Mouse (Mus musculus) urinary bladder, postnatal 10 days (tissue): ENCODE measurements at regions not wholly inside any gene's neighbourhood (a gene's known extent, or its start where the extent isn't known, plus 50 kb on each side); places are given as distances from the start of the nearest gene placed in this dataset.

Experiments
- DNase-seq: peaks from one replicate; pipeline ENCODE4 v3.0.0; 2022; ENCODE audit warnings: low spot score

DNA sequence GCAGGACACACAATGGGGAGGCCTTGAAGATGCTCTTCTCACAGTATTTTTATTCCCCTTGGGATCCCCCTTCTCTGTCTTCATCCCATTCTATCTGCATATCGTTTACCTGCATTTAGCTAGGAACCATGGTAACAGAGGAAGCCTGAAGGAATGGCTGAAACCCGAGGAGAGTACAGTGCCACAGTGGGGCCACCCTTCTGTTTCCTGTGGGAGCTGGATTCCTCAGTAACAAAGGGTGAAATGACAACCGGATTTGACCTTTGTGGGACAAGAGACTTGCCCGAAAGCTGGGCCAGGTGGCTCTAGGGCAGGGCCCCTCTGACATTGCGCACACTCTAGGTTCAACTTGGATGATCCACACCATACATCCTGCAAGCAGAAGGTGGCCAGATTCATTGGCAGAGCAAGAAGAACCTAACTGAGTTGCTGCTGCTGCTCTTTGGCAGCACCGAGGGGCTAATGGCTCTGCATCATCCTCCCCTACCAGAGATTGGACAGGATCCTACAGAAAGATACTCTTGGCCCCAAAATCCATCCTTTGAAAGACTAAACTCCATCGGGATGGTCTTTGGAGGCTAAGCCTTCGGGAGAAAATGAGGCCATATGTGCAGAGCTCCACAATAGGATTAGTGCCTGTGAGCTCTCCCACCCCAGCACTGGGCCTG is 310.0 kb downstream of the Sox9 start:
- no peak for DNase-seq

DNA sequence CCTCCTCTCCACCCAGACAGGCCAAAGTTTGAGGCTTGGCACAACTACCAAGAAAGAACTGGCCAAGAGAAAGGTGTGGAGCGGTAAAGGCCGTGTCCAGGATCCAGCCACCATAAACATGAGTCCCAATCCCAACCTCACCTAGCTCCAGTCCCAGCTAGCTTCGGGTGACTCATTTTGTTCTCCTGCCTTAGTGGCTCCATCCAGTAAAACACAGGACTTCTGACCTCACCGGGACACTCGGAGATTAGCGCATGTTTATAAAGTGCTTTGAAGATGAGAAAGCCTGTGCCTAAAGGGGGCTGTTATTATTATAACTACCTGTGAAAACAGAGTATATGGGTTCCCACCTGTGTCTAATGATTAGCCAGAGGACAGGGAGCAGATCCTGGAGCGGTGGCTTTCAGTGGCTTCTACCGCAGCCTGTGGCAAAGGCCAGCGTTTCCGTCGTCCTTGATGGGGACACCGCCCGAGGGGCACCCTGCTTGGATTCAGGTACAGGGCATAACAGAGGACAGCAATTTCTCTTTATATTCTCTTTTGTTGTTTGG is 311.9 kb downstream of the Sox9 start:
- DNase-seq: no peak

DNA sequence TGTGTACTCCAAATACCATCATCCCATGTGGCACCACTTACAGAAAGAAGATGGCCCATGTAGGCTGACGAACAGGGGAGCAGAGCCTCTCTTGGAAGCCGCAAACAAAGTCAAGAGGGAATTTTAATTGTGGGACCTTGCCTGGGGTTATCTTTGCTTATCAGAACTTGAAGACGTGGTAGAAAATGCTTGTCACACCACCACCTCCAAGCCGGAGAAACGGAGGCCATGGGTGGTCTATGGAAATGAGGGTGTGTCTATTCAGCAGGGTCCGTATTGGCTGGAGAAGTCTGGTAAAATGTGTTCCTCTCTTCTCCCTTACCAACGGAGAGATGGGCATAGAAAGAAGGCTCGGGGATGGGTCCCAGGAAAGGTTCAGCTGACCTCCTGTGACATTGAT is 313.6 kb downstream of the Sox9 start:
- DNase-seq: no peak

DNA sequence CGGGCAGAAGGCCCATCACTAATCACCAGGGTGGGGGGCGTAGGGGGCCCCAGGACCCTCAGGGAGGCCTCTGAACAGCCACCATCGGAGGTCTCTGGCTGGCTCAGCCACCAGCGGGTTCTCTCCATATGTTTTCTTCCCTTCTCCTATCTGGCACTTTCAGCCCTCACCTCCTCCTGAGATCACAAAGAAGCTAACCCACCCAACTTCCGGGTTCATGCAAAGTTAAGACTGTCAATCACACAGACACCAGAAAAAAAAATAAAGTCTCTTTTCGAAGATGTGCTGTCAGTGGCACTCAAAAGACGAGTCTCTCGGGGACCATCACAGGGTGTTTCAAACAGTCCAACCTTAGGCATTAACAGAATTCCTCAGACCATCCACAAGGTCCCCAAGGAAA is 314.2 kb downstream of the Sox9 start:
- no peak for DNase-seq

DNA sequence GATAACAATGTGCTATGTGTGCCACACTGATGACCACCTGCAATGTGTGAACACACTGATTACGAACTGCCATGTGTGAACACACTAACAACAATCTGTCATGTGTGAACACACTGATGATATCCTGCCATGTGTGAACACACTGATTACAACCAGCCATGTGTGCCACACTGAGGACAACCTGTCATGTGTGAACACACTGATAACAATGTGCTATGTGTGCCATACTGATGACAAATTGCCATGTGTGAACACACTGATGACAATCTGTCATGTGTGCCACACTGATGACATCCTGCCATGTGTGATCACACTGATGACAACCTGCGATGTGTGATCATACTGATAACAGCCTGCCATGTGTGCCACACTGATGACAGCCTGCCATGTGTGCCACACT is 316.3 kb downstream of the Sox9 start:
- no peak for DNase-seq

DNA sequence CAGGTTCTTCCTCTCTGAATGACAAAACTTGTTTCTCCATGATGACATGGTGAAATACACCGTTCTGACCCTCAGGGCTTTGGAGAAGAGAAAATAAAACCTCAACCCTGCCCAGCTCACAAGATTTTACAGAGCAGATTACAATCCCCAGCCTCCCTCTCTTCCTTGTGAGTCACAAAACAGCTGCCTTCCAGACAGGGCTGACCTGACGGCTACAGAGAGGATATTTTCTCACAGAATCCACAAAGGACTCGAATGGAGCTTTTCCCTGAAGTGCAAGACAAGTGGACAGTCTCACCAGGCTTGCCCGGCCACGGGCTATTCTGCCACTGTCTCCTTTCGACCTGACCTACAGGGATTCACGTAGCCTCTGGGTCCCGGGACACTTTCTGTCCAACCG is 318.8 kb downstream of the Sox9 start:
- DNase-seq: no peak

DNA sequence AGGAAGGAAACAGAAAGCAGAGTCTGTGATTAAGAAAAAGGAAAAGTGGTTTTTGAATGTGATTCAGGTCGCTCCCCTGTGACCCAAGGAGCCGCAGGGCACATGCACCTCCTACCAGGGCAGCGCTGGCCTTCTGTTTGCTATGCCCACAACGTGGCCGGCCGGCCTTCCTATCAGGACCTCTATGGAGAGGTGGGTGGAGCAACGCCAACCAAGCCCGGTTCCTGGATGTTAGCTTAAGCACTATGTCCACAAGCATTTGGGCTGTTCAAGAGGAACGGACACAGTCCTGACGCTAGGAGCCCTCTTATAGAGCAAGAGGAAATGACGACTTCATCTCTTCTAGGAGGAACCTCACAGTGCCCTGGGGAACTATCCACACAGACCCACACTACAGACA is 319.5 kb downstream of the Sox9 start:
- DNase-seq: no peak

DNA sequence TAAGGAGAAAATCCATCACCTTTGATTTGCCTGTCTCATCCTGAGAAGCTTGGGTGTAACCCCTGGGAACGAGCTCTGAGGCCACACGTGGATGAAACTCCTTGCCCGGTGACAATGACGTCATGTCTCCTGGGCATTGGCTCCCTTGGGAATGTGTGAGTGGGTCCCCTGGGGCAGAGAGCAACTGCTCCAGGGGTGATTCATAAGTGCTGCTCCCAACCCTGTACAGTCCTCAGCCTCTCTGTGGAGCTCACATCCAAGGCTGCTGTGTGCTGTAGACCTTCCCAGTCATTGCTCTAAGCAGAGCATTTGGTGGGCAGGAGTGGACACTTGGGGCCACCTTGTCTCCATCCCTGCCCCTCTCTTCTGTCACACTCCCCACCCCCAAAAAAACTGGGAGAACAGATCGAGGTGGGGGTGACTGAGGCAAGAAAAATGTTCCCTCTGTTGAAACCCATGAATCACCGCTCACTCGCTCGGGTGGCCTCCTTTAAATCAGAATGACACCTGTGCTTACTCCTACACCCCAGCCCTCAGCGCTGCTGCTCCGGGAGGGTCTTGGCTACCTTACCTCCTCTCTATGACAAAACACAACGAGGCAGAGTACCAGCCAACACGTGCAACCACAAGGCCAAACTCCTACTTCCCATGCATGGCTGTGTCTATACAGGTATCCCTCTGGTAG is 321.3 kb downstream of the Sox9 start:
- DNase-seq: no peak

DNA sequence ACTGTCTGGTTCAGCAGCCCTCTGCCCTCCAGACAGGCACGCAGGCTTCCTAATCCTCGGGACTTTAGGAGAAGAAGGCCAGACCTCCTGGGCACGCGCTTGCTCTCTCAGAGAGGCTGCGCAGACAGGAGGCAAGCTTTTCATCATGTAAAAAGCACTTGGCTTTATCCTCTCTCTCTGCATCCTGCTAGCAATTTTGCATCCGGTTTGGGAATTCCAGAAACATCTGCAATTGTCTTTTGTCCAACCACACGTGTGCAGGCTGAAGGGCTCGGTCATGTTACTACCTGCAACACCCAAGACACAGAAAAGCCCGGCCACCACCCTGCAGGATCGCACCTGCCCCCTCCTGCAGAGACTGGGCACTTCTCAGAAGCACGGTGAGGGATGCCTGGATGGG is 323.3 kb downstream of the Sox9 start:
- no peak for DNase-seq

DNA sequence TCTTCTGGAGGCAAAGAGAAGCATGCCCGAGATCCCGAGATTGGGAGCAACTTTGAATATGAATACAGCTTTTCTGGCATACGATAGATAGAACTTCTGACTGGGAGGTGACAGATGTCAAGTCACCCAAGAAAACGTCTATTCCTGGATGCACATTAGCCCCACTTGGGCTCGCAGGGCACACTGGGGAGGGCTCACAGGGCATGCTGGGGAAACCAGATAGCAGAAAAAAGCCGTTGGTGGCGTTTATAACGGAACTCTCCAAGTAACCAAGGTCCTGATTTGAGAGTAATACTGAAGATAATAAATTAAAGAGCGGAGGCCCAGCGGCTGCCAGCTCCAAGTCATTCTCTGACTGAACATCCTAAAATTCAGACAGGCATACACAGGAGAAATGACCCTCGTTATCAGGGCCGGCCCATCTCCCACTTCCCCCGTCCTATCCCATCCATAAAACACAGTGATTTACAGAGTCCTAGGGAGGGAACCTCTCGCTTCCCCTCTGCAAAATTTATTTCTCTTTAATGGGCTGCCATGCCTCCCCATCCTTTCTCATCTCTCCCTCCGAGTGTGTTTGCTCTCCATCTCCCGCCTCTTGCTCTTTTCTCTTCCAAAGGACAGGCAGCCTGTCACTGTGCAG is 325.3 kb downstream of the Sox9 start:
- no peak for DNase-seq

DNA sequence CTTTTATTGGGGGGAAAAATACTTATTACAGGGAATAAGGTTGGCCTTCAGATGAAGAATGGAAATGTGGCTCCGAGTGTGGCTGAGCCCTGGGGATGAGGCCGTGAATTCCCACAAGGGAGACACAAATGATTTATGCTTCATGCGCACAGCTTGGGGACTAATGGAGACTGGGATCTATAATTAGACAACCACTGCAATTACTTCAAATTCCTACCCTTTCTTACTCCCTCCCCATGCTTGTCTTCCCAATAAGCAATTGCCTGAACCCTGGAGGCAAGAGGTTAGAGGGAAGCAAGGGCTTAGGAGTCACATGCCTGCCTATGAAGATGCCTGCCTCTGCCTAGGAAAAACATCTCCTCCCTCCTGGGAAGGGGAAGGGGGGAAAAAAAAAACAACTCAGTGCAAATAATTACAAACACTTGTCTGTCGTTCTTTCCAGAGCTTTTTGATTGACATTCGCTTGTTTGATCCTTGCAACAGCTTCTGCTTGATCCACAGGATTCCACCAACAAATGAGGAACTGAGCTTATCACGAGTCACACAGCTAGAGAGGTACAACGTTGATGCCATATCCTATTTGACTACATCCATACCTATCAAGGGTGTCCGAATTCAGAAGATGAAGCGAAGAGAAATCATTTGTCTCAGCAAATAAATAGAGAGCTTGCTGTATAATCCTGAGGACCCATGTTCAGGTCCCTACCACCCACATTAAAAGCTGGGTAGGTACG is 326.1 kb downstream of the Sox9 start:
- DNase-seq: no peak

DNA sequence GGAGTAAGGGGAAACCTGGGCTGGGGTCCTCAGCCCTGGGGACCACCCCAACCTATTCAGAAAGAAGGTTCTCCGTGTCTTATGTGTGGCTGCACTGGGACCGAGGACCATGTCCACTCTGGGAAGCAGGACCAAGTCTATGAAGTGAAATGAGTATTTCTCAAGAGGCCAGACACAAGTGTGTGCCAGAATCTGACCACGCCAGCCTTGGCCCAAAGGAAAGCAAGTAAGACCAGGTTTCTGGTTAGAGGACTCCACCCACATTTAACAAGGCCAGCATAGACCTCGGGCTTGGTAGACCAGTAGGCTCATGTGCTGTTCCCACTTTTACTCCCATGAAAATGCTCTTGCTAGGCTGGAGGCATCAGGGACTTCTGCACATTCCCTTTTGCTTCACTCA is 327.1 kb downstream of the Sox9 start:
- no peak for DNase-seq

DNA sequence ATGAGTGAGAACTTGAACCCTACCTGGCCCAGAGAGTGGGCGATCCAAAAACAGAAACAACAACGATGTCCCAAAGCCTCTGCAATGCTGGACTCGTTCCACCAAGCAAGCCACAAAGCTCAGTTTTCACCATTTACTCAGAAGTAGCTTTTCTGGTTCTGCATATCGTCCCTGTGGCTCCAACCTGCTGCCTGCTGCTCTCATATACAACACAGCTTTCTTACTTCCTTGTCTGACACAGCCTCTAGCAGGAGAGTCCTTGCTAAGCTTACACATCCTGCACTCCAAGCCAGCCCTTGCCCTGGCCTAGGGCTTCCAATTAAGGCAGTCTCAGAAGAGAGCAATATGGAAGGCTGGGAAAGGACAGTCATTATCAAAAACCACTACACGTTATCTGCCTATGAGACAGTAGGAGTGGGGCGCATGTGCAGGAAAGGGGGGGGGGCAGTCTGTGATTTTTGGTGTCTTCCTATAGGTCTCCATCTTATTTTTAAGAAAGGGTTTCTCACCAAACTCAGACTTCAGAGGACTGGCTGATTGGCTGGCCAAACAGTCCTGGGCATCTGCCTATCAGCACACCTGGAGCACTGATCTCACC is 331.3 kb downstream of the Sox9 start:
- DNase-seq: no peak

DNA sequence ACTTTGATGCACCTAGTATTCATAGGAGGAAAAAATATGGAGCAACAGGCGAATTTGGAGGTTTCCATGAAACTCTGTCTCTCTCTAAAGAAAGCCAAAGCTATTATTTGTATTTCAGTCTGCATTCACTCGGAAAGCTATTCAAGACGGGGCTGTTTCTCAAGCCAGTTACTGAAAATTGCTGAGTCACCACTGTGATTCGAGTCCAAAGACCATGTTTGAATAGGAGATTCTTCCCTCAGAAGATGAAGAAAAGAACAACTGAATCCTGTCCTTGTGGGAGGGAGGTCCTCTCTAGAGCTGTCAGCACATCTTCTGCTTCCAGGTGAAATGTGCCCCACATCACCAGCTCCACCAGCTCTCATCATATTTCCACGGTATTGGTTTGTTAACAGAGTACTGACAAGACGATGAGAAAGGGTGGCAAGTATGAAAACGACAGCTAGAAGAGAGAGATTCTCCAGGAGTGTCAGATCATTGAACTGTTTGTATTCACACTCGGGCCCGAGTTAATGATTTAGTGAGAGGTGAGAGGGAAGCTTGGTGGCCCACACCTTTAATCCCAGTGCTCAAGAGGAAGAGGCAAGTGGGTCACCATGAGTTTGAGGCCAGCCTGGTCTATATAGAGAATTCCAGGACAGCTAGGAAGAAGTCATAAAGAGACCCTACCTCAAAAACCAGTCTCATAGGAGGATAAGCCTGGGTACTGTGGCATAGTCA is 335.3 kb downstream of the Sox9 start:
- no peak for DNase-seq

DNA sequence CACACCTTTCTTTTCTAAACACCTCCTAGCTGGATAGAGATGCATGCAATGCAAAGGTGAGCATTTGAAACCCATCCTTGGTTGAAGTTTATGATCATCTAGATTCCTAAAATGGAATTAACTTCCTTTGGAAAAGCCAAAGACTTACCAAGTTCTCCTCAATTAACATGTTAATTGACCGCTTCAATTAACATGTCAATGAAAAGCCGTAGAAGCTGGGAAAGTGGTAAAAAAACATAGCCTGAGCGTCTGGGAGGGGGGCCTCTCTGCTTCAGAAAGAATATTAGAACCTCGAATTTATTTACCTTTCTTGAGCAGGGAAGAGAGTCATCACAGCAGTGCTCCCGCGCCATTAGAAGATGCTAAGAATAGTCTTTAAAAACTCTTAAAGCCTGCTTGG is 338.5 kb downstream of the Sox9 start:
- no peak for DNase-seq

DNA sequence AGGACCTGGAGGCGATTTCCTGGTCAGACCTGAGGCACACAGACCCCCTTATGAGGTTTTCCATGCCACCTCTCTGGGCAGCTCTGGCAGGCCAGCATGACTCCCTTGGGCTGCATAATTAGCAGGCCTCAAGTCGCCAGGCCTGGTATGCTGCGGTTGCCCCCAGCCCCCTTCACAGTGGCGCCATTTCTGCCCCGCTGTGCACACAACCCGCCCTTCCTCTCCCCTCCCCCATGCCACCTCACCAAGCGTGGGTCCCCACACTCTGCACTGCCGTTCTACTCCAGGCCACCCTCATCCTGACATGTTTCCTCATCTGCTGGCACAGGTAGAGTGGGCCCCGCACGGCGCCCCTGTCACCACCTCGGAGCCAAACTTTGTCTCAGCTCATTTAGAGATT is 339.3 kb downstream of the Sox9 start:
- no peak for DNase-seq

DNA sequence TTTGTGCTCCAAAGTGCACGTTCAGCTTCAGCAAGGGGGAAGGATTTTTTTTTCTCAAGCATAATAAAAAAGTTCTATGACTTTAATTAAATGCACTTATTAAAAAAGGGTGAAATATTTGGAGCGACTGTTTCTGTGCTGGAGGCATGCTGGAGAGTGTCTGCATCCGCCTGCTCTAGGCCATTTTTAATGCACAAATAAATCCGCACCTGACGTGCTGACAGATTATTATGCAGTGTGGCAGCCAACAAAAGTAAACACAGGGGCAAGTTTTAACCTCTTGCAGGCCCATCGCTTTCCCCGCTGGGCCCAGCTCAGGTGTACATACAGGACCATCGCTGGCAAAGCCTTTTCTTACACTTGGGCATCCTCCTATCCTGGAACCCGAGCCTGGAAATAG is 340.1 kb downstream of the Sox9 start:
- no peak for DNase-seq

DNA sequence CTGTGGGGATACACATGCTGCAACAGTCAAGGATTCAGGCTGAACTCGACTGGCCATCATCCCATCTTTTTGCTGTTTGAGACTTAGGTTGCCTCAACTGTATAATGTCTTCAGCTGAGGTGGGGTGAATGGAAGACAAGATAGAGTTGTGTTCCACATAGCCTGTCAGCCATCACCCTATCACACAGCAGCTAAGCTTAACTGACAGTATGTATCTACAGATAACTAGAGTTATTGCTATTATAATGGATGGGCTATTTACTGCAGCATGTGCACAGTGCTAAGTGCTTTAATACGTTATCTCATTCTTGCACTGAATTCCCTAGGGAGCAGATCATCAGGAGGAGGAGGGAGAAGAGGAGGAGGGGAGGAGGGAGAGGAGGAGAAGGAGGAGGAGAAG is 340.9 kb downstream of the Sox9 start:
- DNase-seq: no peak

DNA sequence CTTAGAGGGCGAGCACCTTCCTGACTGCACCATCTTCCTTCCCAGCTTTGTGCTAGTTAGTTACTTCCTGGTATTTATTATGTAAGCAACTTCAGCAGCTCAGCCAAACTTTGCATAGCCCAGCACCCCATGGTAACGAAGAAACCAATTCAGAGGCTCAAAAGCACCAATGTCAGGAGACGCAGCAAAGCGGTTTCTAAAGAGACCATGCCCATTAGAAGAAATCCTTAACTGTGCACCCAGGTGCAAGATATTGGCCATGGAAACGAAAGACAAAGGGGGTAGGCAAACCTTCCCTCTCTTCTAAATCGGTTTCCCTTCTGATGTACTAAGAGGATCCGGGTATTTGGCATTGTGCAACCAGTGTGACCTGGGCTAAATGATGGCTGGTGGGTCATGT is 343.8 kb downstream of the Sox9 start:
- no peak for DNase-seq

DNA sequence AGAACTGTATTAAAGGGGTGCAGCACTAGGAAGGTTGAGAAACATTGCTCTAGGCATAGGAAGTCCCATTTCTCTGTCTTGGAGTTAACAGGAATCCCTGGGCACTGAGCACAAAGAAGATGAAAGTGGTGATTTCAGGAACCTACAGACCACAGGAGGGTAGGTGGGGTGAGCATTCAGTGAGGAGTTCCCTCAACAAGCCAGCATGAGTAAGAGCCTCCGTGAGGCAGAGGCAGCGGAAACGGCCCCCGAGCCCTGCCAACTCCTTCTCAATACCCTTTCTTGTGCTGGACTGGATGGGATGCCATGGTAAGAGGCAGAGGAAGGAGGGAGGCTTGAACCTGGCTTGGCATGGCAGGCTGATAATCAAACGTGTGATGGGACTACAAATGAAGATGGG is 347.2 kb downstream of the Sox9 start:
- no peak for DNase-seq

DNA sequence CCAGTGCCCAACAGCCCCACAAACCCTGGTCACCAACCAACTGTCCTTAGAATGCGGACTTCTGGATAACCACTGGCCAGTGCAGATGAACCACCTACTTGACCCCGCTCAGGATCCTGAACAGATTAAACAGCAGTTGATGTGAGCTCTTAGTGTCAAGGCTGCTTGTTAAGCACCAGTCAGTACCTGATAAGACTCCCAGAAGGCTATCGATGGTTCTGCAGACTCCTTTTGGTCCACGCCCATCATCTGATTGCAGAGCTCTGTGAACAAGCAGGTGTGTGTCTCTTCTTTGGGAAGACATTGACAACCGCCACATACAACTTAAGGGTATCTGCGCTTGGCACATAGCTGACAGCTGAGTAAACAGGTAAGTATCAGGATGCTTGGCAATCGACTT is 348.0 kb downstream of the Sox9 start:
- DNase-seq: no peak
